Mouse (Mus musculus): ENCODE measurements at regions not wholly inside any gene's neighbourhood (a gene's known extent, or its start where the extent isn't known, plus 50 kb on each side); places are given as distances from the start of the nearest gene placed in this dataset.
A peak's percentile ranks its signal among the peaks of the same experiment; 100 is the strongest.

DNA sequence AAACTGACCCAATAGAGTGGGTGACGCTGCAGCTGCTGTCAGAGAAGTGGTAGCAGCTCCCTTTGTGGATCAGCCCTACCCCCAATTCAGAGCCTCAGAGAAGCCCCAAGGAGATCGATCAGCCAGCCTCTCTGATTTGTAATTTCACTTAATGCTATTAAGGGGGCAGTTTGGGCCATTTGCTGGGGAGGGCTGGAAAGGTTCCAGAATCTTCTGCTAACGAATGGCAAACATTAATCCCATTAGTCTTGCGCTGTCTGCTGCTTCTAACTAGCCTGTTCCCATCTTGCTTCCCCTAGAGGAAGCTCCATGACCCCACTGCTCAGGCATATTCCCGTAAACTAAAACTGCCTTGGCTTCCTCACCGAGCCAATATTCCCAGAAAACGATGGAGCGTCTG is 59.9 kb upstream of the Lrrn2 start:
- DNase-seq (ENCODE audit: extremely low spot score): no peak

DNA sequence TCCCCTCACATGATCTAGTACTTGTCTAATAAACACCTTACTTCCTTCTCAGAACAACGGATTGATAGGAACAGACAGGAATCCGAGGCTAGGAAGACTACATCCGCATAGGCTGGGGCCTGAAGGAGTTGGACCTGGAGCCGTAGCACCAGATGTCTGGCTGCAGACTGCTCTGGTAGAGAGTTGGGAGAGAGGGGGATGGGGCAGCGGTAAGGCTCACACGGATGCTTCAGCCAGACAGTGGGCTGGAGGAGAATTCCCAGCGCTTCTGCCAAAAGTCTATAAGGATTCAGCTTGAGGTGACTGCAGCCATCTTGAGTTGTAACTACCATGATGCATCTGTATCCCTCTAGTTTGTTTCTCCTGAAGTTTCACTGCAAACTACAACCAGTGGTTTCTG is 61.8 kb upstream of the Lrrn2 start:
- DNase-seq (ENCODE audit: extremely low spot score): no peak

DNA sequence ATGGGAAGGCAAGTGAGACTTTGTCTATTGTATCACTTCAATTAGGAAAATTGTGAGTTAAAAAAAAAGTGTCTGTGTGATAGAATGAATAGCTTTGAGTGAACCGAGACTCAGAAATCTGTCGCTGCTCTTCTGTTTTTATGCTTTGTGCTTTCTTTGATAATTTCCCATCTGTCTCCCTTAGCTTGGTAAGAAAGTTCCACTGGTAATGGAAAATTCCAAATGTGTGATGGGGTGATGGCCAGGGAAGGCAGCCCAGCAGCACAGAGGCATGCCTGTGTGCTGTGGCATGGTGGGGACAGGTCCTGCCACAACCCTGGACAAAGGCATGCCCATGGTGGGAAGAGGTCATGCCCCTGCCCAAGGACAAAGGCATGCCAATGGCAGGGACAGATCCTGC is 62.7 kb upstream of the Lrrn2 start:
- no peak for DNase-seq (ENCODE audit: extremely low spot score)

DNA sequence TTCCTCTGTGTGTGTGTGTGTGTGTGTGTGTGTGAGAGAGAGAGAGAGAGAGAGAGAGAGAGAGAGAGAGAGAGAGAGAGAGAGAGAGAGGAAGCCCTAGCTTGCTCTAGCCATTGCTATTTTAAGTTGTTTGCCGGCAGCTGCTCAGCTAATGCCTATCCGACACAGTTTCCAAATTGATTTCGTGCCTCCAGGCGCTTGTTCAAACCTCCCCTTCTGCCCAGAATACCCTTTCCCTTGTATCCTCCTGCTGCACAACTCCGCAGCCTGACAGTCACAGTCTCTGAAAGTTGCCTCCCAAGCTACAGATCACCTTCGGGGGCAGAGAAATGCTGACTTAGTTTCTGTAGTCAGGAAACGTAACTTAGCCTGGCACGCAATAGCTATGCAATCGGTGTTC is 63.9 kb upstream of the Nfasc start:
- DNase-seq (ENCODE audit: extremely low spot score): no peak

DNA sequence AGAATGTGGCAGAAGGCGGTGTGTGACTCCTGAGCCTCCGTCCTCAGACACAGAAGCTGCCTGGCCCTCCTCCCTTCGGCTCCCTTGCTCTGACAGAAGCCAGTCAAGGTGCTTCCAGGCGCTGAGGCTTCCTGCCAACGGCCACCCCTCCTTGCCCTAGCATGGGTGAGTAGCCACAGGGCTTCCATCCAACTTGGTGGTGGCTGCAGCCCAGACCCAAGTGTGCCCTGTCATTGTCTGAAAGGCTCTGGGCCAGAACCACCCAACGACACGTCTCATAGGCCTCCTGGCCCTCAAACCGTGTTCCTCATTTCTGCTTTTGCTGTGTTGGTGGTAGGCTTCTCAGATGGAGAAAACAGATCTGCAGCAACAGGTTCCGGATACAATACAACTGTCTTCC is 62.2 kb upstream of the Nfasc start:
- DNase-seq (ENCODE audit: extremely low spot score): no peak

DNA sequence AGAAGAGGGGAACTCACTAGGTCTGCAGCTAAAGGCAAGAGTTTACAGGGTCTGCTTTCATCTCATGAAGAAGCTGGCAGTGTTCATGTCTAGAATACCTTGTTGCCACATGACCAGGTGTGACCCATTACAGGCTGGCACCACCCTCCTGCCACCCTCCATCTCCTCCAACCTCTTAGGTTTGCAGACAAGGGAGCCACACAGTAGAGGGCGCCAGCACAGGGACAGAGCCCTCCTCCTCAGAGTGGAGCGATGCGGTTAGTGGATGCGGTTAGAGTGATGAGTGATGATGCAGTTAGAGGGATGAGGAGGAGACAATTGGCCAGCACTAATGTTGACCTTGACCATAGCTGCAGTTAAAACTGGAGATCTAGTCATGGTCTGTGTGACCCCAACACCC is 60.8 kb upstream of the Nfasc start:
- no peak for DNase-seq (ENCODE audit: extremely low spot score)

DNA sequence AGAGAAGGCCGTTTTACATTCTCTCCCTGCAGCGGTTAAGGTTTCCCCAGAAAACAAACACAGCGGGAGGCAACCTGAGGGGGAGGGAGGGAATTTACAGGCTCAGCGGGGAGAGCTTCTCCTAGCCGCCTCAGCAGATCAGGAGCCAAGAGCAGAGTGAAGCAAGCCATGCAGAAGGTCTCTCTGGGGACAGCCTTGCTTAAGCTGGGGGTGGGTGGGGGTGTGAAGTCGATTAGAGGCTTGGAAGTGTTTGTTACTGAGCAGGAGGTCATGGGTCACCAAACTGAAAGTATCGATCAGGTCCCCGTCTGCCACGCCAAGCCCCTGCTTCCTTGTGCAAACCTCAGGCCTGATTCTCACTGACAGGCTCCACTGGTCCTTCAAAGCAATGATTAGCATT is 58.7 kb upstream of the Nfasc start:
- DNase-seq (ENCODE audit: extremely low spot score): no peak

DNA sequence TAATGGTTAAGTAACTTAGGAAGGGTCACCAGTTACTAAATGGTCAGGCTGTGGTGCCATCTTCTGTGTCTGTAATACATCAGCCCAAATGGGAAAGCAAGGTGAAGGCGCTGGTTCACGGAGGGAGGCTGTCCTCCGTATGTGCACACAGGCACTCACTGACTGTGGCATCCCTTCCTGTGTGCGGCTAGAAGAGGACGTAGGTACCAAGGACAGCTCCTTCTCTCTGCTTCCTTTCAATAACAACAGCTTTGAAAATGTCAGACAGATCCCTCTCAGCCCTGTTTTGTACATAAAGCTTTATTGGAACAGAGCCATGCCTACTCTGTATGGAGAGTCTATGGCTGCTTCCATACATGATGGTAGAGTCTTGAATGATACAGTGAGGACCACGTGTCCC is 57.7 kb upstream of the Nfasc start:
- peak; percentile 48 for DNase-seq (ENCODE audit: extremely low spot score)

DNA sequence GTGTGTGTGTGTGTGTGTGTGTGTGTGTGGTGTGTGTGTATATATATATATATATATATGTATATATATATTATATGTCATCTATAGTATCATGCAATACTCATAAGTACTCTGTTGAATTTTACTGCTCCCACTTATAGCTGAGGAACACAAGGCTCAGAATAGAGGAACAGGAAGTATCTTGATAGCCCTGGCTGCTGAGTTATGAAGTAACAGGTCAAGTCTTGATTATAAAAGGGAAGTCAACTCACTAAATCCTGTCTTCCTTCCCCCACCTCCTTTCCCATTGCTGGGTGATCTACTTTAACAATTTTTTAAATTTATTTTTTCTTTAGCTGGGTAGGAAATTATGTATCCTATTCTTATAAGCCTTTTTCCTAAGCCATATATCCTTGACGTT is 52.9 kb upstream of the Nfasc start:
- DNase-seq (ENCODE audit: extremely low spot score): no peak

Measured in embryo, embryonic 9.5 days (tissue).